Mouse (Mus musculus): ENCODE measurements at regions not wholly inside any gene's neighbourhood (a gene's known extent, or its start where the extent isn't known, plus 50 kb on each side); places are given as distances from the start of the nearest gene placed in this dataset.

- Histone ChIP-seq H3K4me1 (ENCODE audit: control insufficient read depth, insufficient read depth, low read length) (no peaks in the 10 kb centered on the region; the same call in 1 of the 2 replicates), H3K27ac (ENCODE audit: control insufficient read depth, insufficient read depth, low read depth, low read length) (no peak overlapping the region), H3K36me3 (ENCODE audit: control insufficient read depth, insufficient read depth, low read length) (no peaks in the 10 kb centered on the region), H3K4me3 (ENCODE audit: control insufficient read depth, low read depth, low read length) (no peak overlapping the region), H3K27me3 (ENCODE audit: control insufficient read depth, insufficient read depth, low read length) (no peaks in the 10 kb centered on the region)
- no peak for TF ChIP-seq CTCF (IDR thresholded peaks at IDR 0.05; ENCODE audit: control insufficient read depth, insufficient read depth, insufficient replicate concordance, low read depth, low read length)
- no peak for TF ChIP-seq POLR2A (IDR thresholded peaks at IDR 0.05; ENCODE audit: control insufficient read depth, low read depth, low read length)
Observed at GRCm38 (mm10) chr6:98114327-98115134, 228.0 kb downstream of the Gm765 start.

DNA sequence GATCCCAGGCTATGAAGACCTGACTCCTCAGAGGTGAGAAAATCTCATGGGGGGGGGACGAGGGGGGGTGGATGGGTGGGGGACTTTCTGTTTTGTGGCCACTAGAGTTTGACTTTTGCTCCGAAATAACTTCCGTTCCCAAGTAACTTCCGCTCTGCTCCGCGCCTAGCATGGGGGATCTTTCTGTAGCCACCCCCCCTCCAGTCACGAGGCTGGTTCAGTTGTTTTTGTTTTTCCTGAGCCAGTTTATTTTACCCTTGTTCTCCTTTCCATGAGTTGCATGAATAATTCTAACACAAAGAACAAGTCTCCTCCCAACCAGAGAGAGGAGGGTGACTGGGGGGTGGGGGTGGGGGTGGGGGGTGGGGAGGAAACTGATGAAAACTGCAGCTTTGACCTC lies 228.8 kb downstream of the Gm765 start:
- no peak overlapping the region for H3K4me3 ChIP-seq (ENCODE audit: control insufficient read depth, low read depth, low read length)
- no peak overlapping the region for H3K27ac ChIP-seq (ENCODE audit: control insufficient read depth, insufficient read depth, low read depth, low read length)
- no peaks in the 10 kb centered on the region for H3K36me3 ChIP-seq (ENCODE audit: control insufficient read depth, insufficient read depth, low read length)
- TF ChIP-seq CTCF (IDR thresholded peaks at IDR 0.05; ENCODE audit: control insufficient read depth, insufficient read depth, insufficient replicate concordance, low read depth, low read length) (no peak), POLR2A (IDR thresholded peaks at IDR 0.05; ENCODE audit: control insufficient read depth, low read depth, low read length) (no peak)
- no peaks in the 10 kb centered on the region; the same call in 1 of the 2 replicates for H3K4me1 ChIP-seq (ENCODE audit: control insufficient read depth, insufficient read depth, low read length)
- no peaks in the 10 kb centered on the region for H3K27me3 ChIP-seq (ENCODE audit: control insufficient read depth, insufficient read depth, low read length)

DNA sequence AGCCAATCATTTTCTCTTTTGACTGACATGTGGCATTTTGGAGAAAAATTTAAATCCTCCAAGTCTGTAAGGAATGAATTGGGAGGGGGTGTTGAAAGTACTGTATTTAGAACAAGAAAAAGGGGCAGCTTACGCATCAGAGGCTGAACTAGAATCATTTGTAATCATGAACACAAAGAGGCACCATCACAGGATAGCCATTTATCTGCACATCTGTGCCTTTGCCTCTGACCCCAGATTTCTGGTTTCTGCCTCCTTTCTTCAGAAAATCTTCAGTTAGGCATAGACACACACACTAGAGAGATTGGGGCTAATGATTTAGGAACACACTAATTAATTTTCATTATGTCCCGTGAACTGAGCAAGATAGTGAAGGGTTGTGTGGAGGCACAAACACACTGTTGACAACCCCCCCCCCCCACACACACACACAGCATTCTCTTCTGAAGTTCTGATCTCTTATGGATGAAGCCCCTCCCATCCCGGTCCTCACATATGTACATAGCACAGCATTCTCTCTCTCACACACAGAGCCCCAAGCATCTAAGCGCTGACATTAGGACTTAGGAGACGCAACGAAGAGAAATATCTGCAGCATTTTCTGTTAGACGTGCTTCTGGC lies 229.9 kb downstream of the Gm765 start:
- TF ChIP-seq CTCF (IDR thresholded peaks at IDR 0.05; ENCODE audit: control insufficient read depth, insufficient read depth, insufficient replicate concordance, low read depth, low read length) (no peak), POLR2A (IDR thresholded peaks at IDR 0.05; ENCODE audit: control insufficient read depth, low read depth, low read length) (no peak)
- Histone ChIP-seq H3K27ac (ENCODE audit: control insufficient read depth, insufficient read depth, low read depth, low read length) (no peak overlapping the region), H3K27me3 (ENCODE audit: control insufficient read depth, insufficient read depth, low read length) (no peaks in the 10 kb centered on the region), H3K4me1 (ENCODE audit: control insufficient read depth, insufficient read depth, low read length) (no peaks in the 10 kb centered on the region; the same call in 1 of the 2 replicates), H3K4me3 (ENCODE audit: control insufficient read depth, low read depth, low read length) (no peak overlapping the region), H3K36me3 (ENCODE audit: control insufficient read depth, insufficient read depth, low read length) (no peaks in the 10 kb centered on the region)

DNA sequence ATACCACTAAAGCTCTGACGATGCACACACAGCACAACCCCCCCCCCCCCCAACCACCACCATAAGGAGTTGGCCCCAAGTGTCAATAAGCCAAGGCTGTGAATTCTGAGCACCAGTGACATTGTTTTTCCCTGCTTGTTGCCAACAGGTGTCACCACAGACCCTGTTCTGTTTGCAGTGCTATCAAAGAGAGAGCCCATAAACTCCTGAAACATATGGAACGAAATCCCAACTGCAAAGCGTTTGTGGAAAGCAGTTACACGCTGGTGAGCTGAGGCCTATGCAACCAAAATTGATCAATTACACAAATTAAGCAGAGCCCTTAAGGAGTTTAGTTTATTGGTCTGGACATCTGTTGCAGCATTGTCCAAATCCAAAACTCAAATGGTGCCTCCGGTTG lies 235.4 kb downstream of the Gm765 start:
- H3K4me1 ChIP-seq (ENCODE audit: control insufficient read depth, insufficient read depth, low read length): peaks cover 4% of the 10 kb centered on the region; the same call in 1 of the 2 replicates
- no peak overlapping the region for H3K4me3 ChIP-seq (ENCODE audit: control insufficient read depth, low read depth, low read length)
- no peak overlapping the region for H3K27ac ChIP-seq (ENCODE audit: control insufficient read depth, insufficient read depth, low read depth, low read length)
- H3K27me3 ChIP-seq (ENCODE audit: control insufficient read depth, insufficient read depth, low read length): no peaks in the 10 kb centered on the region
- H3K36me3 ChIP-seq (ENCODE audit: control insufficient read depth, insufficient read depth, low read length): no peaks in the 10 kb centered on the region
- no peak for TF ChIP-seq CTCF (IDR thresholded peaks at IDR 0.05; ENCODE audit: control insufficient read depth, insufficient read depth, insufficient replicate concordance, low read depth, low read length)
- TF ChIP-seq POLR2A (IDR thresholded peaks at IDR 0.05; ENCODE audit: control insufficient read depth, low read depth, low read length): no peak

DNA sequence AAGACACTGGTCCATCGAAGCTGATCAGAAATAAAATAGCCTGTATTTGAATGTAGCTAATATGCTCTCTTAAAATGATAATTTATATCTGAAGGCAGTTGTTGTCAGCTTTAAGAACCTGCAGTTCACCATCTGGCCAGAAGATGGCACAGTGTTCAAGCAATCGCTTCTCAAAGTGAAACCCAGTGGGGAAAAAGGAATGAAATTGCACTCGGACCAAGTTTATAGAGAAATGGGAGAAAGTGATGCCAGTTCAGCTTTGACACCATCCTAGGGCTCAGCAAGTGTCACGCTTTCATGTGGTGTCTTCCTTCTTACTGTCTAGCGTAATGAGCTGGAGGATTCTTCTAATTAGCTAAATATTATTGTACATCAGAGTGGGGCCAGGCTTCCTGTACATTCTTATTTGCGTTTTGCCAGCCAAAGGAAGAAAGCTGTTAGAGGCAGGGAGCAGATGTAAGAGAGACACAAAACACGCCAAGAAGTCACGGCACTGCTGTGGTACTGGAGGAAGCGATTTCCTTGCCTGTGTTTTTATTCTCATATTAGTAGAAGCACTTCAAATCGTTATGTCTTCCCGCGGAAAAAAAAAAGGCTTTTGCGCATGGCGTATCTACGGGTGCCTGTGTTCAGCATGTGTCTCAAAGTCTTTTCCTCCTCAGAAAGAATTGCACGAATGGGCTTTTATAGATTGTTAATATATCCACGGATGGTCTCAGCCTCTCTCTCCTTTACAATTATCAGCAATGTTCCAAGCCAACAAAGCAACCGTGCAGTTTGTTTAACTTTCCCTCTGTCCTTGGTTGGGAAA lies 237.1 kb downstream of the Gm765 start:
- Histone ChIP-seq H3K27me3 (ENCODE audit: control insufficient read depth, insufficient read depth, low read length) (no peaks in the 10 kb centered on the region), H3K4me1 (ENCODE audit: control insufficient read depth, insufficient read depth, low read length) (peaks cover 4% of the 10 kb centered on the region; the same call in 1 of the 2 replicates), H3K27ac (ENCODE audit: control insufficient read depth, insufficient read depth, low read depth, low read length) (no peak overlapping the region), H3K36me3 (ENCODE audit: control insufficient read depth, insufficient read depth, low read length) (no peaks in the 10 kb centered on the region), H3K4me3 (ENCODE audit: control insufficient read depth, low read depth, low read length) (peak overlapping the region; percentile 22; the same call in 1 of the 2 replicates)
- TF ChIP-seq POLR2A (IDR thresholded peaks at IDR 0.05; ENCODE audit: control insufficient read depth, low read depth, low read length) (no peak), CTCF (IDR thresholded peaks at IDR 0.05; ENCODE audit: control insufficient read depth, insufficient read depth, insufficient replicate concordance, low read depth, low read length) (no peak)

- H3K27ac ChIP-seq (ENCODE audit: control insufficient read depth, insufficient read depth, low read depth, low read length): no peak overlapping the region
- H3K27me3 ChIP-seq (ENCODE audit: control insufficient read depth, insufficient read depth, low read length): no peaks in the 10 kb centered on the region
- TF ChIP-seq CTCF (IDR thresholded peaks at IDR 0.05; ENCODE audit: control insufficient read depth, insufficient read depth, insufficient replicate concordance, low read depth, low read length) (no peak), POLR2A (IDR thresholded peaks at IDR 0.05; ENCODE audit: control insufficient read depth, low read depth, low read length) (no peak)
- H3K4me3 ChIP-seq (ENCODE audit: control insufficient read depth, low read depth, low read length): no peak overlapping the region
- H3K4me1 ChIP-seq (ENCODE audit: control insufficient read depth, insufficient read depth, low read length): peaks cover 4% of the 10 kb centered on the region; the same call in 1 of the 2 replicates
- H3K36me3 ChIP-seq (ENCODE audit: control insufficient read depth, insufficient read depth, low read length): no peaks in the 10 kb centered on the region
Observed at GRCm38 (mm10) chr6:98104432-98104831, 238.1 kb downstream of the Gm765 start.

DNA sequence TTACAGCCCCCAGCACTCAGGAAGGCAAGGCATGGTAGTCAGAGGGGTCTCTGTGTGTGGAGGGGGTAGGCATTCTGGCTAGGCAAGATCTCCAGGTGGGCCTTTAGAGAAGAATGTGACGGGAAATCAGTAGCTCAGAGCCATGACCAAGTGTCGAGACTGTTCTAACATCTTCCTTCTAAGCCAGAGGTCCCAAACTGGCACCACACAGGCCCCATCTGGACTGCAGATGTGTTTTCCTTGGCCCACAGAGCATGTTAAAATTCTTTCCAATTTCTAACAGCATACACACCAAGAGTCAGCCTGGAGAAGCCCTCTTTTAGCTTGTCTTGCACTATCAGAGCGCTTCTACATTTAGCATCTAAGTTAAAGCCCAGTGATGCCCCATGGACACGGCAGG lies 241.5 kb downstream of the Gm765 start:
- Histone ChIP-seq H3K36me3 (ENCODE audit: control insufficient read depth, insufficient read depth, low read length) (no peaks in the 10 kb centered on the region), H3K4me3 (ENCODE audit: control insufficient read depth, low read depth, low read length) (no peak overlapping the region), H3K27ac (ENCODE audit: control insufficient read depth, insufficient read depth, low read depth, low read length) (no peak overlapping the region), H3K4me1 (ENCODE audit: control insufficient read depth, insufficient read depth, low read length) (peaks cover 3% of the 10 kb centered on the region; the same call in 1 of the 2 replicates), H3K27me3 (ENCODE audit: control insufficient read depth, insufficient read depth, low read length) (no peaks in the 10 kb centered on the region)
- TF ChIP-seq CTCF (IDR thresholded peaks at IDR 0.05; ENCODE audit: control insufficient read depth, insufficient read depth, insufficient replicate concordance, low read depth, low read length) (no peak), POLR2A (IDR thresholded peaks at IDR 0.05; ENCODE audit: control insufficient read depth, low read depth, low read length) (no peak)
